In genomic region chr5:121606151-121606550, GRCm38 (mm10) we compare ENCODE assay signal across 9 mouse cellular contexts. TPM values are rescaled to one million over a fixed set of nuclear protein-coding genes. Genes with fewer than 3 reads are reported as not detected.
DNase-seq lines count a peak whose midpoint lies in the region; ATAC-seq and TF ChIP-seq lines count a peak whose summit lies in the region.
"Had no signal": no experiment of that assay in that cellular context is flagged by ENCODE, and none has a peak within 500 bp of the region (broad histone marks: within the 10 kb centered on the region; RNA-seq: fewer than 3 reads in every experiment).

No protein-coding gene starts in this region.

- H3K9ac ChIP-seq in hindbrain, embryonic 13.5 days: no peak overlapping the region
- H3K9ac ChIP-seq: lung, embryonic 15.5 days had no signal

- no peak overlapping the region for H3K4me2 ChIP-seq in hindbrain, embryonic 13.5 days
- H3K4me2 ChIP-seq: lung, embryonic 15.5 days had no signal

- DNase-seq in hindbrain, embryonic 10.5 days (ENCODE audit: low spot score): peak; percentile 77
- peak; percentile 77 for DNase-seq in adrenal gland, adult 2 months
- DNase-seq in embryo, embryonic 11 days: peak; percentile 81
- DNase-seq in heart, postnatal 25 days (ENCODE audit: low spot score): peak; percentile 34
- peak; percentile 65 to 75 for DNase-seq in left cerebral cortex, postnatal 25 days (ENCODE audit: low spot score in 2 of 2)
- DNase-seq in natural killer cell, adult 2 months (ENCODE audit: low spot score in 2 of 2): peak; percentile 67 to 80

- TF ChIP-seq CTCF in testis, adult 2 months (IDR thresholded peaks at IDR 0.05; ENCODE audit: control insufficient read depth, insufficient read depth, insufficient replicate concordance, low read depth, low read length): peak; percentile 84

- TF ChIP-seq POLR2A in testis, adult 2 months (IDR thresholded peaks at IDR 0.05; ENCODE audit: control insufficient read depth, low read depth, low read length): no peak

- no peaks in the 10 kb centered on the region for H3K9me3 ChIP-seq in hindbrain, embryonic 10.5 days
- no peaks in the 10 kb centered on the region for H3K9me3 ChIP-seq in hindbrain, embryonic 13.5 days
- H3K9me3 ChIP-seq: lung, embryonic 15.5 days had no signal

- no peak for ATAC-seq in hindbrain, embryonic 13.5 days (ENCODE audit: low FRiP score)

- H3K27me3 ChIP-seq in hindbrain, embryonic 10.5 days (ENCODE audit: insufficient read depth, poor library complexity, severe bottlenecking): no peaks in the 10 kb centered on the region
- H3K27me3 ChIP-seq in hindbrain, embryonic 13.5 days: no peaks in the 10 kb centered on the region
- H3K27me3 ChIP-seq in testis, adult 2 months (ENCODE audit: control insufficient read depth, insufficient read depth, low read length): no peaks in the 10 kb centered on the region
- H3K27me3 ChIP-seq: lung, embryonic 15.5 days had no signal

- no peak overlapping the region for H3K4me3 ChIP-seq in hindbrain, embryonic 10.5 days
- no peak overlapping the region for H3K4me3 ChIP-seq in hindbrain, embryonic 13.5 days
- H3K4me3 ChIP-seq in testis, adult 2 months (ENCODE audit: control insufficient read depth, low read depth, low read length): no peak overlapping the region
- H3K4me3 ChIP-seq: lung, embryonic 15.5 days had no signal

- intact Hi-C loops in heart, postnatal 25 days (cut with DNase I): no loop called here
- intact Hi-C loops in left cerebral cortex, postnatal 25 days (cut with DNase I): no loop called here

- WGBS in hindbrain, embryonic 10.5 days: 1% methylated on average over 2 of the region's 2 CpGs
- WGBS in hindbrain, embryonic 13.5 days: 2% methylated on average over 2 of the region's 2 CpGs

- no peak overlapping the region for H3K27ac ChIP-seq in hindbrain, embryonic 10.5 days
- H3K27ac ChIP-seq in hindbrain, embryonic 13.5 days: no peak overlapping the region
- H3K27ac ChIP-seq in testis, adult 2 months (ENCODE audit: control insufficient read depth, insufficient read depth, low read depth, low read length): no peak overlapping the region
- H3K27ac ChIP-seq: lung, embryonic 15.5 days had no signal

- H3K36me3 ChIP-seq in hindbrain, embryonic 10.5 days: no peaks in the 10 kb centered on the region
- no peaks in the 10 kb centered on the region for H3K36me3 ChIP-seq in hindbrain, embryonic 13.5 days
- no peaks in the 10 kb centered on the region for H3K36me3 ChIP-seq in testis, adult 2 months (ENCODE audit: control insufficient read depth, insufficient read depth, low read length)
- H3K36me3 ChIP-seq: lung, embryonic 15.5 days had no signal

- H3K4me1 ChIP-seq in hindbrain, embryonic 10.5 days (replicated peaks): no peaks in the 10 kb centered on the region
- 0 out of 2 replicates have a peak, but pooled peaks cover 4% of the 10 kb centered on the region for H3K4me1 ChIP-seq in hindbrain, embryonic 13.5 days (replicated peaks)
- no peaks in the 10 kb centered on the region for H3K4me1 ChIP-seq in testis, adult 2 months (ENCODE audit: control insufficient read depth, insufficient read depth, low read length)
- H3K4me1 ChIP-seq: lung, embryonic 15.5 days had no signal

RNA-seq across cellular contexts. Expression of gene Aldh2, which starts 12.5 kb away (rescaled TPM):
- 123 and 124 TPM in 2 replicates for polyA plus RNA-seq in hindbrain, embryonic 10.5 days (2016; fragmentation: Nextera tagmentation; extraction: Ambion mirVana)
- 104 and 109 TPM in 2 replicates for polyA plus RNA-seq in hindbrain, embryonic 13.5 days (2015; fragmentation: Nextera tagmentation; extraction: Ambion mirVana)
- total RNA-seq in adrenal gland, adult 2 months (2021): 1,000 to 10,000 TPM; 1,066 to 2,347 TPM
- 3,430 and 6,143 TPM in 2 replicates for polyA plus RNA-seq in adrenal gland, adult 2 months (2012; rRNA removed)
- 100 to 1,000 TPM; 247 TPM for total RNA-seq in heart, postnatal 25 days (2021)
- 100 to 1,000 TPM in 1 of 2 experiments, 10 to 100 TPM in 1; 99.7 to 104 TPM for total RNA-seq in left cerebral cortex, postnatal 25 days (2021)
- polyA plus RNA-seq in testis, adult 2 months (2012; rRNA removed): 154 and 177 TPM in 2 replicates

RNA-seq across cellular contexts. Expression of gene Acad12, which starts 12.6 kb away (rescaled TPM):
- polyA plus RNA-seq in hindbrain, embryonic 10.5 days (2016; fragmentation: Nextera tagmentation; extraction: Ambion mirVana): 1.9 TPM in 2 replicates
- polyA plus RNA-seq in hindbrain, embryonic 13.5 days (2015; fragmentation: Nextera tagmentation; extraction: Ambion mirVana): 1.7 and 1.8 TPM in 2 replicates
- total RNA-seq in adrenal gland, adult 2 months (2021): 10 to 100 TPM; 19.4 to 23.5 TPM
- 14.1 and 14.5 TPM in 2 replicates for polyA plus RNA-seq in adrenal gland, adult 2 months (2012; rRNA removed)
- 10 to 100 TPM; 54.1 to 60.7 TPM for total RNA-seq in heart, postnatal 25 days (2021)
- 1 to 10 TPM; 4.9 to 7.9 TPM for total RNA-seq in left cerebral cortex, postnatal 25 days (2021)
- polyA plus RNA-seq in testis, adult 2 months (2012; rRNA removed): 3.3 and 3.9 TPM in 2 replicates

RNA-seq across cellular contexts. Expression of gene Acad10, which starts 54.2 kb away (rescaled TPM):
- polyA plus RNA-seq in hindbrain, embryonic 10.5 days (2016; fragmentation: Nextera tagmentation; extraction: Ambion mirVana): 3.0 and 3.5 TPM in 2 replicates
- polyA plus RNA-seq in hindbrain, embryonic 13.5 days (2015; fragmentation: Nextera tagmentation; extraction: Ambion mirVana): 1.7 and 1.9 TPM in 2 replicates
- total RNA-seq in adrenal gland, adult 2 months (2021): 10 to 100 TPM; 23.1 to 25.4 TPM
- 9.8 and 10.0 TPM in 2 replicates for polyA plus RNA-seq in adrenal gland, adult 2 months (2012; rRNA removed)
- 10 to 100 TPM; 18.6 to 21.7 TPM for total RNA-seq in heart, postnatal 25 days (2021)
- 1 to 10 TPM; 3.0 to 4.1 TPM for total RNA-seq in left cerebral cortex, postnatal 25 days (2021)
- polyA plus RNA-seq in testis, adult 2 months (2012; rRNA removed): 5.7 and 5.9 TPM in 2 replicates

RNA-seq across cellular contexts. Expression of gene Brap, which starts 54.2 kb away (rescaled TPM):
- polyA plus RNA-seq in hindbrain, embryonic 10.5 days (2016; fragmentation: Nextera tagmentation; extraction: Ambion mirVana): 41.6 and 41.9 TPM in 2 replicates
- polyA plus RNA-seq in hindbrain, embryonic 13.5 days (2015; fragmentation: Nextera tagmentation; extraction: Ambion mirVana): 44.3 and 44.5 TPM in 2 replicates
- 10 to 100 TPM; 52.4 to 60.5 TPM for total RNA-seq in adrenal gland, adult 2 months (2021)
- polyA plus RNA-seq in adrenal gland, adult 2 months (2012; rRNA removed): 14.7 and 17.0 TPM in 2 replicates
- total RNA-seq in heart, postnatal 25 days (2021): 10 to 100 TPM; 26.7 to 27.0 TPM
- 10 to 100 TPM; 65.3 to 65.5 TPM for total RNA-seq in left cerebral cortex, postnatal 25 days (2021)
- 116 and 128 TPM in 2 replicates for polyA plus RNA-seq in testis, adult 2 months (2012; rRNA removed)

Comparison
In these comparisons a context has a peak if more than half of its experiments do, and no peak if none do; other contexts are left out.
1. RNA of gene Aldh2, which starts 12.5 kb away (polyA plus RNA-seq): 3,430 to 6,143 TPM in adrenal gland, adult 2 months; 154 to 177 TPM in testis, adult 2 months, 123 to 124 TPM in hindbrain, embryonic 10.5 days and 104 to 109 TPM in hindbrain, embryonic 13.5 days; every median in the first group is over 10 times any median in the second.
2. Peak in every context shown above with its lines, with median percentiles within 50 percentile points of each other: DNase-seq.